Mouse (Mus musculus) gastrocnemius, adult 8-10 months (tissue): ENCODE results near the gene Gm20671. TPM values are rescaled to one million over a fixed set of nuclear protein-coding genes. Genes with fewer than 3 reads are reported as not detected.
"Not testable (repeated sequence)": the region's sequence is repeated elsewhere in the genome, so short reads cannot be mapped to it uniquely, and the experiment has no call there.

ENCODE experiments used
- DNase-seq, 2 experiments: peaks; one replicate each; pipeline ENCODE4 v3.0.0; 2022; ENCODE audit warnings: low spot score in 2 of 2
- total RNA-seq, 4 experiments: library from RNA; stranded (reverse); gene quantifications; 2 replicates each; pipeline ENCODE4 v1.2.4; 2022

The Gm20671 gene
- total RNA-seq, 4 experiments from 2014 or later: 0.25 to 0.29 TPM; not detected in 2

GRCm38 (mm10) chr5:32735779-32736178 lies 91.1 kb downstream of the Gm20671 start:
- DNase-seq: no peak

GRCm38 (mm10) chr5:32733892-32734291 lies 93.0 kb downstream of the Gm20671 start:
- not testable (repeated sequence) for DNase-seq

GRCm38 (mm10) chr5:32728851-32729250 lies 98.1 kb downstream of the Gm20671 start:
- no peak for DNase-seq

- DNase-seq: no peak
These were observed 98.6 kb downstream of the Gm20671 start for GRCm38 (mm10) chr5:32728300-32728699.

DNA sequence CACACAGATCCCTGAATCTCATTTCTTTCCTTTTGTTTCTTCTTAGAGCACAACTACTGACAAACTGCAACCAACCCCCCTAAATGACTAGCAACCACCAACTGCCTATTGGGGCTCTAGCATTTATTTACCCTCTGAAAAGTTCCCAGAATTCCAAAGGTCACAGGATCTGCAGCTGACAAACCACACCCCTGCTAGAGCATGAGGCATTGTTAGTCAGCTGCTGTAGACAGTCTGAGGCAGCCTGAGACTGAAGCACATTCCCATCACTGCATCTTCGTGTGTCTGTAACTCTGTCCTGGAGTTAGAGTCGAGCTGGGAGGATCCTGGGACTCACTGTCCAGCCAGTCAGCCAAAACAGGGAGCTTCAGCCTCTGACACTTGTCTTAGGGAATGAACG lies 101.5 kb downstream of the Gm20671 start:
- DNase-seq: not testable (repeated sequence)

- DNase-seq: no peak
These were observed 102.9 kb downstream of the Gm20671 start for GRCm38 (mm10) chr5:32723981-32724380.

DNA sequence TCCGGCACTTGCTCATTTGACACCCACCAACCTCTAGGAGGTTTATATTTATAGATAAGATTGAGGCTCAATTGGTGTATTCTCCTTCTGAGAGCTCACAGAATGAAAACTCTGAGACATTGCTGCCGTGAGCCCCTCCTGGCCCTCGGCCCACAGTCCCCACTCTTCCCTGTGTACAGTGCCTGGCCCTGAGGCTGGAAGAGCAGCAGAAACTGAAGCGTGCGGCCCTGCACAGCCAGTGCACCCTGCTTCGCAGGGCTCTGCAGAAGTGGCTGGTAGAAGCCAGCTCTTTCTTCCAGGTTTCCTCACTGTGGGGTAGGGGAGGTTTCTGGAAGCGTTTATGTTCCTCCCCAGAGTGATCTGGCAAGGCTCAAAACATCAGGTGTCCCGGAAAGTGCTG lies 104.2 kb downstream of the Gm20671 start:
- not testable (repeated sequence) for DNase-seq

GRCm38 (mm10) chr5:32722263-32722662 lies 104.6 kb downstream of the Gm20671 start:
- DNase-seq: no peak

DNA sequence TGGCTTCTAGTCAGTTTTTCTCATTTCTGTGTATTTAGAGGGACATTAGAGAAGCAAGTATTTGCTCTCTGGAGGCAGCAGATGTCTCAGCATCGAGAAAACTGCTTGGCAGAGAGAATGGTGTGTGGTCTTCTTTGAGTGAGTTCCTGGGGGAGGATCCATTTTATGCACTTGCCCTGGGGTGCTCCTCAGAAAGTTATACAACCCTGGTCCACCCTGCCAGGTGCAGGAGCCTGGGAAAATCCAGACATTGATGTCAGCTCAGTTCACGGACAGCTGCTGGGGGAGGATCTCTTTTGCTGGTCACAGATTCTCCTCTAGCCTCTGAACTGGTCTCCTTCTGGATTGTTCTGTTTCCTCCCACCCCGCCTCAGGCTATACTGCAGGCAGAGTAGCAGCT lies 105.6 kb downstream of the Gm20671 start:
- DNase-seq: no peak

DNA sequence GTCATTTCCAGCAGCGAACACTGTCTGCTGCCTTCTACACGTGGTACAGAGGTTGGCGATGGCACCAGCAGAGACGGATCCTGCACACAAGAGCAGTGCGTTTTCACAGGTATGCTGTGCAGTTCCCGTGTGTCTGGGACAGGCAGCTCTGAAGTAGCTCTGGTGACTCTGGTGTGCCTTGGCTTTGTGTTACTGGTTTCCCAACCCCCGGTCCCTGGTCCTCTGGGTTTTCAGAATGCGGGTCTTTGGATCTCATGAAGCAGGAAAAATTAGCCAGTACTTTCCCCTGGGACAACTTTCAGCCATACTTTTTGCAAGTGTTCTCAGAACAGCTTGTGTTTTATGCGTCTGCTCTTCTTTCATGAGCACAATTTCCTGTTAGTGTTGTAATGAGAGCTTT lies 106.5 kb downstream of the Gm20671 start:
- no peak for DNase-seq

DNA sequence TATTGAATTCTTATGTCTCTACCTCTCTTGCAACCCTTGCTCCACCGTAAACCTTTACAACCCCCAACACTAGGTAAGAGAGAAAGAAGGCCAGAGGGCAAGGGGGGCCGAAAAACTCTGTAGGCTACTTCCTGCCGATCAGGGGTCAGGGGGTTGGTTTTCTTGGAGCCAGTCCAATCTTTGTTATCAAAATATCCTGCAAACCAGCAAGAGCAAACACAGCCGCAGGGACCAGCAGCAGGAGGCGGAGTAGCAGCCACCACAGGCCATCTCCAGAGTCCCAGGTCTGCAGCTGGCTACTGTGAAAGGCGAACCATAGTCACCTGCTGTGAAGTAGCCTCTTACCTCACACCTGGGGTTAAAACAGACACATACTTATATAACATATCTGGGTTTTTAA lies 108.0 kb downstream of the Gm20671 start:
- no peak for DNase-seq

- no peak for DNase-seq
These were observed 109.2 kb downstream of the Gm20671 start for GRCm38 (mm10) chr5:32717726-32718125.

DNA sequence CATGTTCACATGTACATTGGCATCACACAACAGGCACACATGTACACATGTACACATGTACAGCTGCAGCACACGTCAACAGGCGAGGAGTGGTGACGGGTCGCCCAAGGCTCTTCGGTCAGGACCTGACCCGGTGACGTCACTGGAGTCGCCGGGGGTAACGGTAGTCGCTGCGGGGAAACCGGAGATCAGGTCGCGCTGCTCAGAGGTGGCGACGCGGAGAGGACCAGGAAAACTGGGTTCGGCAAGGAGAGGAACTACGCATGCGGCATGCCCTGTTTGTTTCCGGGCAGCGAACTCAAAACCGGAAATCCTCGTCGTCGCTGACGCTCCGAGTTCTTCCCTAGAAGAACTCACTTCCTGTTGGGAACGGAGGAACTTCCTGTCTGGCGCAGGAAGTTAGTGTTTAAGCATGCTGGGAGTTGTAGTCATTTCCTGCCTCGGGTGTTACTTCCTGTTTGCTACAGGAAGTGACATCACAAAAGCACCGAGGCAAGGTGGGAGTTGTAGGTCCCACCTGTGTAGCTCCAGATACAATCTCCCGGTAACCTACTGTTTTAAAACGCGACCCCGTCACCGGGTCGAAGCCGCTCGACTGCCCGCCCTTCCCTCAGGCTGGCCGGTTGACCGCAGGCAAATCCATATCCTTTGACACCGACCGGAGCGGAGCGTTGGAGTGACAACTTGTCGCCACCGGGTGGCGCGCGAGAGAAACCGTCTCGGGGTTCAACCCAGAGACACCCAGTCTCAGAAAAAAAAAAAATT lies 113.0 kb downstream of the Gm20671 start:
- peak; percentile 74 to 84 for DNase-seq

DNA sequence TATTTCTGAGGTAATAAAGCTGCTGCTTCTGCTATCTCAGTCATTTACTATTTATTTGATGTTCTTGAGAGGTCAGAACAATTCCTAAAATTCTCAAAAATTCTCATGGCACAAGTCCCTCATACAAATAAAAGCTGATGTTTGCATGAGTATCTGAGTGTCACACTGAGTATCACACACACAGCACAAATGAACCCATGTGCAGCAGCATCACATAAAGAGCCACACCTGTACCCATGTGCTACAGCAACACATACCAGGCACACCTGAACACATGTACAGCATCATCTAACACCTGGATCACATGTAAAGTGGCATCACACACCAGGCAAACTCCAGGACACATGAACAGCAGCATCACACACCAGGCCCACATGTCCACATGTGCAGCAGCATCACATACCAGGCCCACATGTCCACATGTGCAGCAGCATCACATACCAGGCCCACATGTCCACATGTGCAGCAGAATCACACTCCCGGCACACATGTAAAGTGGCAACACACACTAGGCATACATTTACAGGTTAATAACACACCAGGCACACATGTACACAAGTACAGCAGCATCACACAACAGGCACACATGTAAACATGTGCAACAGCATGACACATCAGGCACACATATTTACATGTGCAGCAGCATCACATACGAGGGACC lies 113.7 kb downstream of the Gm20671 start:
- DNase-seq: no peak

DNA sequence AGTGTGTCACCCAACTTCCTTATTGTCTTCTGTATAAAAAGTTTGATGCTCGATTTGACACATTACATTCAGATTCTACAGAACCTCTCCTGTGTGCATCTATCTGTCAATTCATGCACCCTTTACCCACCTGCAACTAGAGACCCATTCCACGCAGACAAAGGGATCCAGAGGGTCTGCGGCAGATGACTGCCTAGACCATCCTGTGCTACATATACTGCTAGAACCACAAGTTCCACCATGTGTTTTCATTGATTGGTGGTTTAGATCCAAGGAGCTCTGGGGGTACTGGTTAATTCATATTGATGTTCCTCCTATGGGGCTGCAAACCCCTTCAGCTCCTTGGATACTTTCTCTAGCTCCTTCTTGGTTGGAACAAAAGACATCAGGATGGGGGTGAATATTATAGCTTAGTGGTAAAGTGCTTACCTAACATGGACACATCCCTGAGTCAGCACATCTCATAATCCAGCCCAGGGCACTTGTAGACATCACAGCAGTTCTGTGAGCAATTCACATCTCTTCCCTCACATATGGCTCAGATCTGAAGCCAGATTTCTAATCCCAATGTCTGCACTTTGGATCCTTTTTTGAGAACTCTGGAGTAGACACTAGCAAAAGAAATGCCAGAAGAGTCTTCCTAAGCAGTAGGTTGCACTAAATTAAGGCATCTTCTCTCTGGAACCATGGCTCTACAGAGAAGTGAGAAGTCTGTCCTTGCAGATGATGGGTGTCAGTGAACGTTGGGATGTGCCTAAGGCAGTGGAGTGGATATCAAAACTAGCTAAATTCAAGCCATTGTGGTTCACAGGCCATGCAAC lies 114.5 kb downstream of the Gm20671 start:
- no peak for DNase-seq

- no peak for DNase-seq
These were observed 115.4 kb downstream of the Gm20671 start for GRCm38 (mm10) chr5:32711485-32711884.

DNA sequence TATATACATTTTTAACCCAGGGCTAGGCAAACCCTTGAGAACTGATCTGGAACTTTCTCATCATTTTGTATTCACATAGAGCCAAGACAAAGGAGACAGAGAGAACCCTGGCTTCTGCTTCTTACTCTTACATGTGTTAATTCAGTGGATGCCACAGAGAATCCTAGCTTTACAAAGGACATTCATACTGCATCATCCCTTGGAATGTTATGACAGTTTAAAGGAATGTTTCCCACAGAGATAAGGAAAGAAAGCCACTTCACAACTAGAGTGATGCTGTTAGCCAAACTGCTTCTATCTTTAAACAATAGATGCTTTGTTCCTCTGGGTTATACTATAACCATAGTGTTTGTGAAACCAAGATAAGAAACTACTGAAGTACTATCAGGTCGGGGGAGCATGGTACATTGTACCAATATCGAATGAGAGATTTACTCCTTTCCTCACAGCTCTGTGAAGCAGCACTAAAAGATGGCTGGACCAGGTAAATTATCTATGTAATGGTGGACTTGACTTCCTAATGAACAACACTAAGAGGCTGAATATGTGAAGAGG lies 120.6 kb downstream of the Gm20671 start:
- no peak for DNase-seq

DNA sequence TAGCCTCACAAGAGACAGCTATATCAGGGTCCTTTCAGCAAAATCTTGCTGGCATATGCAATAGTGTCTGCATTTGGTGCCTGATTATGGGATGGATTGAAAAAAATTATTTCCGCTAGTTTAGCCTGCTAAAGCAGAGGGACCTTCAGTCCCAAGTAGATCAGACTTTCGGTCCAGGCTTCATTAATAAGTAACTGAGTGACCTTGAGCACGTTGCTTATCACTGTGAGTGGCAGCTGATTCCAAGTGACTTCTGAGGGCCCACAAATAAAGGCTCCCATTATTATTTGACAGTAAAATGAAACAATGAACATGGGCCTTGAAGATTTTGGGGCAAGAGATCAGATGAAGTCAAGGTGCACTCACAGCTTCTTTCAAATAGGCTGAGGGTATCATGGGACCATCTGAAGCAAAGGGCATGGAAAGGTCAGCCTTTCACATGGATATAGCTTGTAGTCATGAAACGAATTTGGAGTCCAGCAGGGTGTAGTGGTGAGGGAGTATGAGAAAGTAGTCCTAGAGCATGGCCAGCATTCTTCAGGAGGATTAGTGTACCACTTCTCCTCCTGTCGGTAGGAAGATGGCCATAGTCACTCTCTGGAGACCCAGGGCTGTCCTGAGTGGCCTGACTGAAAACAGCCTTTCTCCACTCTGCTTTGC lies 129.6 kb downstream of the Gm20671 start:
- no peak for DNase-seq

DNA sequence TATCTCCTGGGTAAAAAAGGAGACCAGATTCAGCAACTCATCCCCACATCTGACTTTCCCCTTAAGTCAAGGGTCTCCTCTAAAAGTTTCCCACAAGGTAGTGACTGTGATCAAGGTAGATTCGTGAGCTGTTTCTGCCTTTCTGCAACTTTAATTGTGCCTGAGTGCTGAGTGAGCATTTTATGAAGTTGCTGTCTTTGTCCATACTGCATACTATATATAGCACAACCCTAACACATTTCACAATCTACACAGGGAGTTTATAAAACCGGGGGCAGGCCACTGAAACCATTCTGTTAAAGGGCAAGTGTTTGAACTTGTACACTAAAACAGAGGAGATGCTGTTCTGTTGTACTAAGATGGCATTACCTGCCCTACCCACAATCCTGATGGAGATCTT lies 133.5 kb downstream of the Gm20671 start:
- no peak for DNase-seq
